Mouse (Mus musculus): ENCODE results near the gene Samd15.

The Samd15 gene

GRCm38 (mm10) chr12:87230379-87230895, 30.9 kb downstream of the Samd15 start:
- in situ Hi-C loops (cut with MboI) = no loop called here

GRCm38 (mm10) chr12:87236882-87237483, 37.5 kb downstream of the Samd15 start:
- in situ Hi-C loops (cut with MboI) = no loop called here

GRCm38 (mm10) chr12:87238632-87239031, 39.1 kb downstream of the Samd15 start, which contains the start of gene Noxred1:
TSS of gene Noxred1 (minus strand) at chr12:87238732.
- in situ Hi-C loops (cut with MboI) = no loop called here

GRCm38 (mm10) chr12:87250161-87250560, 50.6 kb downstream of the Samd15 start:
- in situ Hi-C loops (cut with MboI) = no loop called here

- in situ Hi-C loops (cut with MboI) = no loop called here
These were observed 54.4 kb downstream of the Samd15 start for GRCm38 (mm10) chr12:87253878-87254277.

GRCm38 (mm10) chr12:87256629-87257028, 57.1 kb downstream of the Samd15 start:
- in situ Hi-C loops (cut with MboI) = no loop called here

- in situ Hi-C loops (cut with MboI) = no loop called here
These were observed 61.0 kb downstream of the Samd15 start for GRCm38 (mm10) chr12:87260562-87260961.

Measured in mature B cell (primary cell).